In the genomic region with DNA sequence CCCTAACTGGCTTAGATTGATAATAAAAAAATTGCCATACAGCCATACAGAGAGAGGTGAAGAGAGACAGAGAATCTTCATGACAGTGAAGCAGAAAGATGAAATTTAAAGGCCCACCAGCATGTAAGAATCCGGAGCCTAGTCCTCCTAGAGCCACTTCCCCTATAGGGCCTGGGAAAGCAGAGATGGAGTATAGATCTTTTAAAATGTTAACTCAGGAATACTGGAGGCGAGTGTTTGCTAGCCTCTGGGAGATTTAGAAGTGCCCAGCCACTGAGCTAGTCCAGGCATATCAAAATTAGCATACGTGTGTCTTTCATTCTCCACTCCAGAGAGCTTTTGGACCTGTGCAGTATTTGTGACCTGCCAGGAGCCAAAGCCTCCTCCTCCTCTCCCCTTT, we compare ENCODE assay signal across 26 mouse cellular contexts. TPM values are rescaled to one million over a fixed set of nuclear protein-coding genes. Genes with fewer than 3 reads are reported as not detected.
DNase-seq lines count a peak whose midpoint lies in the region; ATAC-seq and TF ChIP-seq lines count a peak whose summit lies in the region.
"Had no signal": no experiment of that assay in that cellular context is flagged by ENCODE, and none has a peak within 500 bp of the region (broad histone marks: within the 10 kb centered on the region; RNA-seq: fewer than 3 reads in every experiment).

No protein-coding gene starts in this region.

- DNase-seq in heart, adult 2 months, result no peak
- no peak for DNase-seq in heart, adult 8-10 months (ENCODE audit: low spot score)
- peak; percentile 5 for DNase-seq in induced T-regulatory cell, adult 2 months (ENCODE audit: low read depth)
- no peak for DNase-seq in adrenal gland, adult 8-10 months
- no peak for DNase-seq in yolk sac, embryonic 10.5 days (ENCODE audit: low spot score)
- no peak for DNase-seq in frontal cortex, postnatal 14 days (ENCODE audit: low spot score in 2 of 2)
- DNase-seq: adrenal gland, postnatal 10 days; adrenal gland, postnatal 36 days; cerebellum, adult 11-12 months; cerebellum, adult 8-10 months; cerebellum, postnatal 10 days; cerebellum, postnatal 36 days; embryo, embryonic 11 days; gastrocnemius, postnatal 10 days; gastrocnemius, postnatal 36 days had no signal

- no peak for TF ChIP-seq POLR2A in heart, adult 2 months (IDR thresholded peaks at IDR 0.05; ENCODE audit: insufficient read depth, low read depth, low read length)
- TF ChIP-seq POLR2A in bone marrow macrophage, adult 2 months (IDR thresholded peaks at IDR 0.05; ENCODE audit: borderline replicate concordance, low read depth, low read length), result no peak; the same call in 1 of the 2 replicates

- peak overlapping the region; percentile 13; the same call in 1 of the 2 replicates for H3K27ac ChIP-seq in heart, adult 2 months
- peak overlapping the region; percentile 87 for H3K27ac ChIP-seq in bone marrow macrophage, adult 2 months (ENCODE audit: insufficient read depth, low read depth, low read length)
- H3K27ac ChIP-seq in stomach, embryonic 16.5 days (ENCODE audit: low read length), result peak overlapping the region; percentile 12; the same call in 1 of the 2 replicates
- H3K27ac ChIP-seq: embryonic facial prominence, embryonic 10.5 days; embryonic facial prominence, embryonic 13.5 days; forebrain, embryonic 12.5 days; forebrain, embryonic 15.5 days; heart, embryonic 10.5 days; hindbrain, embryonic 12.5 days; hindbrain, embryonic 15.5 days; intestine, embryonic 15.5 days had no signal

- H3K9ac ChIP-seq in heart, adult 2 months (ENCODE audit: low read depth, low read length), result no peak overlapping the region
- H3K9ac ChIP-seq in stomach, embryonic 16.5 days (ENCODE audit: low read length), result no peak overlapping the region
- H3K9ac ChIP-seq: embryonic facial prominence, embryonic 13.5 days; forebrain, embryonic 12.5 days; forebrain, embryonic 15.5 days; hindbrain, embryonic 15.5 days; intestine, embryonic 15.5 days had no signal

- peaks cover 11% of the 10 kb centered on the region for H3K4me1 ChIP-seq in heart, adult 2 months (ENCODE audit: control insufficient read depth, insufficient read depth, low read length)
- H3K4me1 ChIP-seq in bone marrow macrophage, adult 2 months (ENCODE audit: control insufficient read depth, insufficient read depth, low read length), result peaks cover 38% of the 10 kb centered on the region
- H3K4me1 ChIP-seq in stomach, embryonic 16.5 days (ENCODE audit: control insufficient read depth, insufficient read depth, low read length), result 0 out of 2 replicates have a peak, but pooled peaks cover 5% of the 10 kb centered on the region

- H3K4me2 ChIP-seq in stomach, embryonic 16.5 days (ENCODE audit: low read depth, low read length), result no peak overlapping the region
- H3K4me2 ChIP-seq: embryonic facial prominence, embryonic 13.5 days; forebrain, embryonic 12.5 days; forebrain, embryonic 15.5 days; hindbrain, embryonic 12.5 days; hindbrain, embryonic 15.5 days; intestine, embryonic 15.5 days had no signal

- no peaks in the 10 kb centered on the region for H3K9me3 ChIP-seq in stomach, embryonic 16.5 days (replicated peaks; ENCODE audit: control insufficient read depth, low read length)
- H3K9me3 ChIP-seq: embryonic facial prominence, embryonic 10.5 days; embryonic facial prominence, embryonic 13.5 days; forebrain, embryonic 15.5 days; heart, embryonic 10.5 days; hindbrain, embryonic 12.5 days; hindbrain, embryonic 15.5 days; intestine, embryonic 15.5 days had no signal

- no peak for ATAC-seq in stomach, embryonic 16.5 days (ENCODE audit: insufficient read depth, low FRiP score)
- ATAC-seq: forebrain, embryonic 15.5 days; intestine, embryonic 15.5 days had no signal

- intact Hi-C loops in heart, adult 2 months (cut with DNase I), result no loop called here

- H3K4me3 ChIP-seq in heart, adult 2 months, result no peak overlapping the region
- H3K4me3 ChIP-seq in bone marrow macrophage, adult 2 months (ENCODE audit: insufficient read depth, low read length), result peak overlapping the region; percentile 13; the same call in 1 of the 2 replicates
- H3K4me3 ChIP-seq in stomach, embryonic 16.5 days (replicated peaks; ENCODE audit: low read length), result no peak overlapping the region
- H3K4me3 ChIP-seq: embryonic facial prominence, embryonic 10.5 days; embryonic facial prominence, embryonic 13.5 days; erythroblast, embryonic 14.5 days; forebrain, embryonic 12.5 days; forebrain, embryonic 15.5 days; heart, embryonic 10.5 days; hindbrain, embryonic 12.5 days; hindbrain, embryonic 15.5 days; intestine, embryonic 15.5 days had no signal

- H3K79me2 ChIP-seq in heart, adult 2 months (replicated peaks; ENCODE audit: control insufficient read depth, insufficient read depth, low read length), result no peaks in the 10 kb centered on the region

- TF ChIP-seq EP300 in heart, adult 2 months (IDR thresholded peaks at IDR 0.05; ENCODE audit: insufficient read depth, low read depth, low read length), result no peak

- 80% methylated on average over 3 of the region's 3 CpGs for WGBS in heart, adult 2 months
- 72% methylated on average over 3 of the region's 3 CpGs for WGBS in stomach, embryonic 16.5 days

- no peaks in the 10 kb centered on the region for H3K36me3 ChIP-seq in heart, adult 2 months (ENCODE audit: control insufficient read depth, insufficient read depth, low read length)
- H3K36me3 ChIP-seq in stomach, embryonic 16.5 days (ENCODE audit: control insufficient read depth, insufficient read depth, low read length), result no peaks in the 10 kb centered on the region
- H3K36me3 ChIP-seq: embryonic facial prominence, embryonic 10.5 days; embryonic facial prominence, embryonic 13.5 days; forebrain, embryonic 12.5 days; forebrain, embryonic 15.5 days; heart, embryonic 10.5 days; hindbrain, embryonic 12.5 days; hindbrain, embryonic 15.5 days; intestine, embryonic 15.5 days had no signal

- H3K27me3 ChIP-seq in heart, adult 2 months (ENCODE audit: control insufficient read depth, insufficient read depth, low read length), result no peaks in the 10 kb centered on the region
- H3K27me3 ChIP-seq in stomach, embryonic 16.5 days (ENCODE audit: control insufficient read depth, insufficient read depth, low read length), result no peaks in the 10 kb centered on the region
- H3K27me3 ChIP-seq: embryonic facial prominence, embryonic 13.5 days; forebrain, embryonic 12.5 days; forebrain, embryonic 15.5 days; hindbrain, embryonic 12.5 days; hindbrain, embryonic 15.5 days; intestine, embryonic 15.5 days had no signal

- no peak for TF ChIP-seq CTCF in heart, adult 2 months (IDR thresholded peaks at IDR 0.05)
- no peak for TF ChIP-seq CTCF in bone marrow macrophage, adult 2 months (IDR thresholded peaks at IDR 0.05; ENCODE audit: low read depth, low read length)

RNA-seq across cellular contexts. Expression of a gene that starts 5.7 kb away (rescaled TPM):
- total RNA-seq in heart, adult 2 months (2021), result 10 to 100 TPM; 89.5 to 89.7 TPM
- polyA plus RNA-seq in heart, adult 2 months (2012; rRNA removed), result 48.8 and 98.2 TPM in 2 replicates
- total RNA-seq in heart, adult 8-10 months (2022), result 100 to 1,000 TPM in 1 of 4 experiments, 10 to 100 TPM in 3; 85.8 to 102 (median 94.5) TPM
- polyA plus RNA-seq in bone marrow macrophage, adult 2 months (2012; ENCODE audit: insufficient read depth, insufficient read length, missing spikeins), result 116 and 121 TPM in 2 replicates
- polyA plus RNA-seq in stomach, embryonic 16.5 days (2015; fragmentation: Nextera tagmentation; extraction: Ambion mirVana), result 291 and 302 TPM in 2 replicates
- 100 to 1,000 TPM; 129 to 155 (median 138) TPM for total RNA-seq in adrenal gland, adult 8-10 months (2022)

RNA-seq across cellular contexts. Expression of a gene that starts 7.5 kb away (rescaled TPM):
- total RNA-seq in heart, adult 2 months (2021), result 100 to 1,000 TPM; 426 to 448 TPM
- polyA plus RNA-seq in heart, adult 2 months (2012; rRNA removed), result 684 and 1,165 TPM in 2 replicates
- total RNA-seq in heart, adult 8-10 months (2022), result 100 to 1,000 TPM; 415 to 495 (median 478) TPM
- polyA plus RNA-seq in bone marrow macrophage, adult 2 months (2012; ENCODE audit: insufficient read depth, insufficient read length, missing spikeins), result 88.3 and 96.0 TPM in 2 replicates
- polyA plus RNA-seq in stomach, embryonic 16.5 days (2015; fragmentation: Nextera tagmentation; extraction: Ambion mirVana), result 309 and 318 TPM in 2 replicates
- total RNA-seq in adrenal gland, adult 8-10 months (2022), result 10 to 100 TPM; 80.4 to 93.6 (median 88.5) TPM

RNA-seq across cellular contexts. Expression of a gene that starts 54.7 kb away (rescaled TPM):
- 100 to 1,000 TPM; 328 to 349 TPM for total RNA-seq in heart, adult 2 months (2021)
- polyA plus RNA-seq in heart, adult 2 months (2012; rRNA removed), result 48.8 and 109 TPM in 2 replicates
- 100 to 1,000 TPM; 276 to 382 (median 344) TPM for total RNA-seq in heart, adult 8-10 months (2022)
- polyA plus RNA-seq in bone marrow macrophage, adult 2 months (2012; ENCODE audit: insufficient read depth, insufficient read length, missing spikeins), result 42.5 and 43.1 TPM in 2 replicates
- 46.0 and 53.6 TPM in 2 replicates for polyA plus RNA-seq in stomach, embryonic 16.5 days (2015; fragmentation: Nextera tagmentation; extraction: Ambion mirVana)
- total RNA-seq in adrenal gland, adult 8-10 months (2022), result 100 to 1,000 TPM in 3 of 4 experiments, 10 to 100 TPM in 1; 94.5 to 230 (median 162) TPM

Comparison
In these comparisons a context has a peak if more than half of its experiments do, and no peak if none do; other contexts are left out.
1. H3K27ac ChIP-seq: peak in every context shown above with its lines; median percentile 87 in bone marrow macrophage, adult 2 months; 13 in heart, adult 2 months; 12 in stomach, embryonic 16.5 days.
2. RNA of a gene that starts 7.5 kb away (total RNA-seq): 415 to 495 TPM in heart, adult 8-10 months and 426 to 448 TPM in heart, adult 2 months; 80.4 to 93.6 TPM in adrenal gland, adult 8-10 months; every median in the first group is over 4 times any median in the second.